Mouse (Mus musculus): ENCODE results near the gene Tom1. TPM values are rescaled to one million over a fixed set of nuclear protein-coding genes. Genes with fewer than 3 reads are reported as not detected.

The Tom1 gene
- polyA plus RNA-seq (2012; rRNA removed), result 35.1 and 46.1 TPM in 2 replicates
- polyA plus RNA-seq (2014; fragmentation: Nextera tagmentation; extraction: Ambion mirVana), result 35.7 and 37.4 TPM in 2 replicates

- 2% methylated on average over 51 of the region's 62 CpGs for WGBS
- DNase-seq (ENCODE audit: low spot score) (peak; percentile 98), ATAC-seq (ENCODE audit: low FRiP score, low read depth) (peak; percentile 99)
- Histone ChIP-seq H3K4me3 (replicated peaks; ENCODE audit: low read length) (peak within 1 kb of the TSS; percentile 65), H3K9ac (ENCODE audit: low read depth, low read length, severe bottlenecking) (peak within 1 kb of the TSS; percentile 66), H3K4me1 (ENCODE audit: control insufficient read depth, insufficient read depth, low read length) (no peaks in the 10 kb centered on the region), H3K27me3 (ENCODE audit: control insufficient read depth, insufficient read depth, low read length) (no peaks in the 10 kb centered on the region), H3K36me3 (ENCODE audit: control insufficient read depth, insufficient read depth, low read length) (peaks cover 27% of the 10 kb centered on the region), H3K4me2 (replicated peaks; ENCODE audit: low read depth, low read length, severe bottlenecking) (peak within 1 kb of the TSS; percentile 89), H3K27ac (replicated peaks; ENCODE audit: low read depth, low read length) (peak within 1 kb of the TSS; percentile 80), H3K9me3 (ENCODE audit: control insufficient read depth, low read length) (no peaks in the 10 kb centered on the region)
- TF ChIP-seq POLR2A (IDR thresholded peaks at IDR 0.05; ENCODE audit: borderline replicate concordance, extremely low read depth, insufficient read depth, insufficient read length), result no peak
Observed at GRCm38 (mm10) chr8:75033511-75034243, at the start of gene Tom1. TSS of gene Tom1 (plus strand) at chr8:75033705.

- 82% methylated on average over 5 of the region's 5 CpGs for WGBS
- no peaks in the 10 kb centered on the region for H3K4me1 ChIP-seq (ENCODE audit: control insufficient read depth, insufficient read depth, low read length)
- H3K4me2 ChIP-seq (replicated peaks; ENCODE audit: low read depth, low read length, severe bottlenecking), result no peak overlapping the region
- no peak for TF ChIP-seq POLR2A (IDR thresholded peaks at IDR 0.05; ENCODE audit: borderline replicate concordance, extremely low read depth, insufficient read depth, insufficient read length)
- ATAC-seq (ENCODE audit: low FRiP score, low read depth), result no peak
- no peak for DNase-seq (ENCODE audit: low spot score)
- H3K36me3 ChIP-seq (ENCODE audit: control insufficient read depth, insufficient read depth, low read length), result no peaks in the 10 kb centered on the region
- no peaks in the 10 kb centered on the region for H3K27me3 ChIP-seq (ENCODE audit: control insufficient read depth, insufficient read depth, low read length)
- H3K27ac ChIP-seq (replicated peaks; ENCODE audit: low read depth, low read length), result no peak overlapping the region
- no peaks in the 10 kb centered on the region for H3K9me3 ChIP-seq (ENCODE audit: control insufficient read depth, low read length)
- H3K9ac ChIP-seq (ENCODE audit: low read depth, low read length, severe bottlenecking), result no peak overlapping the region
- H3K4me3 ChIP-seq (replicated peaks; ENCODE audit: low read length), result no peak overlapping the region
Observed at GRCm38 (mm10) chr8:74987436-74987835, 46.1 kb upstream of the Tom1 start.

- Histone ChIP-seq H3K27ac (replicated peaks; ENCODE audit: low read depth, low read length) (no peak overlapping the region), H3K4me3 (replicated peaks; ENCODE audit: low read length) (no peak overlapping the region), H3K4me2 (replicated peaks; ENCODE audit: low read depth, low read length, severe bottlenecking) (no peak overlapping the region), H3K9ac (ENCODE audit: low read depth, low read length, severe bottlenecking) (no peak overlapping the region), H3K27me3 (ENCODE audit: control insufficient read depth, insufficient read depth, low read length) (no peaks in the 10 kb centered on the region), H3K9me3 (ENCODE audit: control insufficient read depth, low read length) (no peaks in the 10 kb centered on the region), H3K36me3 (ENCODE audit: control insufficient read depth, insufficient read depth, low read length) (no peaks in the 10 kb centered on the region), H3K4me1 (ENCODE audit: control insufficient read depth, insufficient read depth, low read length) (peaks cover 6% of the 10 kb centered on the region)
- 27% methylated on average over 15 of the region's 15 CpGs for WGBS
- no peak for TF ChIP-seq POLR2A (IDR thresholded peaks at IDR 0.05; ENCODE audit: borderline replicate concordance, extremely low read depth, insufficient read depth, insufficient read length)
- ATAC-seq (ENCODE audit: low FRiP score, low read depth) (no peak), DNase-seq (ENCODE audit: low spot score) (no peak)
Observed at GRCm38 (mm10) chr8:74990021-74990420, 43.5 kb upstream of the Tom1 start.

GRCm38 (mm10) chr8:74993081-74993474 lies 40.4 kb upstream of the Tom1 start, which contains the start of gene Hmgxb4:
TSS of gene Hmgxb4 (plus strand) at chr8:74993356.
- Histone ChIP-seq H3K9ac (ENCODE audit: low read depth, low read length, severe bottlenecking) (peak within 1 kb of the TSS; percentile 99), H3K36me3 (ENCODE audit: control insufficient read depth, insufficient read depth, low read length) (no peaks in the 10 kb centered on the region), H3K27me3 (ENCODE audit: control insufficient read depth, insufficient read depth, low read length) (no peaks in the 10 kb centered on the region), H3K4me3 (replicated peaks; ENCODE audit: low read length) (peak within 1 kb of the TSS; percentile 82), H3K4me1 (ENCODE audit: control insufficient read depth, insufficient read depth, low read length) (peaks cover 6% of the 10 kb centered on the region), H3K4me2 (replicated peaks; ENCODE audit: low read depth, low read length, severe bottlenecking) (peak within 1 kb of the TSS; percentile 63), H3K9me3 (ENCODE audit: control insufficient read depth, low read length) (no peaks in the 10 kb centered on the region), H3K27ac (replicated peaks; ENCODE audit: low read depth, low read length) (peak within 1 kb of the TSS; percentile 96)
- TF ChIP-seq POLR2A (IDR thresholded peaks at IDR 0.05; ENCODE audit: borderline replicate concordance, extremely low read depth, insufficient read depth, insufficient read length), result no peak
- ATAC-seq (ENCODE audit: low FRiP score, low read depth) (peak; percentile 7; the same call in 1 of the 2 replicates), DNase-seq (ENCODE audit: low spot score) (no peak)
- WGBS, result 12% methylated on average over 8 of the region's 8 CpGs

- H3K9me3 ChIP-seq (ENCODE audit: control insufficient read depth, low read length), result no peaks in the 10 kb centered on the region
- H3K36me3 ChIP-seq (ENCODE audit: control insufficient read depth, insufficient read depth, low read length), result peaks cover 3% of the 10 kb centered on the region
- H3K4me3 ChIP-seq (replicated peaks; ENCODE audit: low read length), result peak overlapping the region; percentile 82
- peak overlapping the region; percentile 99 for H3K9ac ChIP-seq (ENCODE audit: low read depth, low read length, severe bottlenecking)
- peaks cover 6% of the 10 kb centered on the region for H3K4me1 ChIP-seq (ENCODE audit: control insufficient read depth, insufficient read depth, low read length)
- no peaks in the 10 kb centered on the region for H3K27me3 ChIP-seq (ENCODE audit: control insufficient read depth, insufficient read depth, low read length)
- peak overlapping the region; percentile 96 for H3K27ac ChIP-seq (replicated peaks; ENCODE audit: low read depth, low read length)
- DNase-seq (ENCODE audit: low spot score) (peak; percentile 95), ATAC-seq (ENCODE audit: low FRiP score, low read depth) (peak; percentile 94)
- 0 out of 2 replicates have a peak, but pooled peaks have one; percentile 52 for TF ChIP-seq POLR2A (IDR thresholded peaks at IDR 0.05; ENCODE audit: borderline replicate concordance, extremely low read depth, insufficient read depth, insufficient read length)
- peak overlapping the region; percentile 63 for H3K4me2 ChIP-seq (replicated peaks; ENCODE audit: low read depth, low read length, severe bottlenecking)
- under 1% methylated on average over 86 of the region's 111 CpGs for WGBS
Observed at GRCm38 (mm10) chr8:74993475-74994451, 39.7 kb upstream of the Tom1 start.
